Mouse (Mus musculus) spleen, adult 2 months (tissue): Measurements from ENCODE around the gene Gm17490.

ENCODE experiments used
- CTCF ChIP-seq: fragments of 200-500 bp; IDR thresholded peaks from 2 replicates; pipeline ENCODE4 v1.5.1; 2011; ENCODE audit warnings: mild to moderate bottlenecking, inconsistent platforms; ENCODE audit not compliant: insufficient read depth, insufficient read length, insufficient replicate concordance; ENCODE audit errors: extremely low read depth
- POLR2A ChIP-seq: fragments of 200-500 bp; IDR thresholded peaks from 2 replicates; pipeline ENCODE4 v1.6.1; 2011; ENCODE audit warnings: low read depth, low read length, inconsistent platforms

- TF ChIP-seq CTCF = no peak
- no peak for TF ChIP-seq POLR2A
Observed at GRCm38 (mm10) chr2:11596690-11597089, 29.4 kb downstream of the Gm17490 start.
